Mouse (Mus musculus): ENCODE measurements at regions not wholly inside any gene's neighbourhood (a gene's known extent, or its start where the extent isn't known, plus 50 kb on each side); places are given as distances from the start of the nearest gene placed in this dataset.

- 77% methylated on average over 4 of the region's 4 CpGs for WGBS
- Histone ChIP-seq H3K27ac (ENCODE audit: low read depth, low read length) (no peak overlapping the region), H3K4me1 (ENCODE audit: control insufficient read depth, insufficient read depth, low read depth, low read length) (no peaks in the 10 kb centered on the region), H3K4me2 (ENCODE audit: low read length) (no peak overlapping the region), H3K4me3 (ENCODE audit: low read length) (no peak overlapping the region), H3K9ac (ENCODE audit: low read depth, low read length) (no peak overlapping the region), H3K9me3 (ENCODE audit: control insufficient read depth, low read length) (peaks cover 2% of the 10 kb centered on the region; the same call in 1 of the 2 replicates), H3K36me3 (ENCODE audit: control insufficient read depth, insufficient read depth, low read length) (no peaks in the 10 kb centered on the region), H3K27me3 (replicated peaks; ENCODE audit: control insufficient read depth, insufficient read depth, low read length) (no peaks in the 10 kb centered on the region)
- no peak for ATAC-seq
Measured at GRCm38 (mm10) chr2:117962531-117962930, 149.1 kb upstream of the Thbs1 start.

GRCm38 (mm10) chr2:117963526-117963925, 148.2 kb upstream of the Thbs1 start:
- H3K36me3 ChIP-seq (ENCODE audit: control insufficient read depth, insufficient read depth, low read length) = no peaks in the 10 kb centered on the region
- no peak overlapping the region for H3K4me2 ChIP-seq (ENCODE audit: low read length)
- H3K27me3 ChIP-seq (replicated peaks; ENCODE audit: control insufficient read depth, insufficient read depth, low read length) = no peaks in the 10 kb centered on the region
- no peak overlapping the region for H3K27ac ChIP-seq (ENCODE audit: low read depth, low read length)
- H3K9me3 ChIP-seq (ENCODE audit: control insufficient read depth, low read length) = peaks cover 3% of the 10 kb centered on the region; the same call in 1 of the 2 replicates
- no peaks in the 10 kb centered on the region for H3K4me1 ChIP-seq (ENCODE audit: control insufficient read depth, insufficient read depth, low read depth, low read length)
- WGBS = 92% methylated on average over 2 of the region's 2 CpGs
- H3K9ac ChIP-seq (ENCODE audit: low read depth, low read length) = no peak overlapping the region
- ATAC-seq = no peak
- no peak overlapping the region for H3K4me3 ChIP-seq (ENCODE audit: low read length)

DNA sequence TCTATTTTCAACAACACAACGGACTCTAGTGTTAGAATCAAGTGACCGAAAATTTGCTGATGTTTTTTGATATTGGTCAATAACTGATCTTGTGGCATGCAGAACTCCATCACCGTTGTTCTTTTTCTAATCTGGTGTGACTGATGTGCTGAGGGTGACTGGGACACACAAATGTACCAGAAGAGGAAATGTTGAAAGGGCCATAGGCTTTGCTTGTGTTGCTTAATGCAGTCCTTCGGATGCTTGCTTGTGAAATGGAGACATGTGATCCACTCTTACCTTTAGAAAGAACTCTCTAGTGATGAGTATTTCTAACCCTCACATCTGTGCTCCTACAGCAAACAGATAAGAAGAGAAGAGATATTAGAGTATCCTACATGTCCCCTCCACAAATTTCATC, 145.9 kb upstream of the Thbs1 start:
- no peaks in the 10 kb centered on the region for H3K27me3 ChIP-seq (replicated peaks; ENCODE audit: control insufficient read depth, insufficient read depth, low read length)
- 94% methylated on average over 4 of the region's 4 CpGs for WGBS
- no peak overlapping the region for H3K9ac ChIP-seq (ENCODE audit: low read depth, low read length)
- no peaks in the 10 kb centered on the region for H3K36me3 ChIP-seq (ENCODE audit: control insufficient read depth, insufficient read depth, low read length)
- no peak for ATAC-seq
- no peak overlapping the region for H3K4me3 ChIP-seq (ENCODE audit: low read length)
- H3K4me2 ChIP-seq (ENCODE audit: low read length) = no peak overlapping the region
- no peaks in the 10 kb centered on the region for H3K4me1 ChIP-seq (ENCODE audit: control insufficient read depth, insufficient read depth, low read depth, low read length)
- peaks cover 3% of the 10 kb centered on the region; the same call in 1 of the 2 replicates for H3K9me3 ChIP-seq (ENCODE audit: control insufficient read depth, low read length)
- no peak overlapping the region for H3K27ac ChIP-seq (ENCODE audit: low read depth, low read length)

GRCm38 (mm10) chr2:117968731-117969130, 142.9 kb upstream of the Thbs1 start:
- no peak for ATAC-seq

DNA sequence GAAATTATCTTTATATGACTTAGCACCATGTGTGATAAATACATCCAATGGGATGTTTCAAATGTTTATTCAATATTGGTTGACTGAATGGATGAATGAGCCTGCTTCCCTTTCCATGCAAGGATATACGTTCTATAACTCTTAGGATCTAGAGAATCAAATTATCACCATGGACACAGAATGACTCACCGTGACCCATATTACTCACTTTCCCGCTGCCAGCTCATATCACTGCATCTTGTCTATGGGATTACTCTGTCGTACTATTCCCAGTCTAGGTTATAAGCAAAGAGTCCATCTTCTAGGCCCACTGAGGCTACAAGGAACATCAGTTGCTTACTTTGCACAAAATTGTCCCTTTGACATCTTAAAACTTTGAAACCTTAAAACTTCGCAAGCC, 141.0 kb upstream of the Thbs1 start:
- Histone ChIP-seq H3K27me3 (replicated peaks; ENCODE audit: control insufficient read depth, insufficient read depth, low read length) (no peaks in the 10 kb centered on the region), H3K9me3 (ENCODE audit: control insufficient read depth, low read length) (peaks cover 3% of the 10 kb centered on the region; the same call in 1 of the 2 replicates), H3K36me3 (ENCODE audit: control insufficient read depth, insufficient read depth, low read length) (no peaks in the 10 kb centered on the region), H3K27ac (ENCODE audit: low read depth, low read length) (no peak overlapping the region), H3K4me2 (ENCODE audit: low read length) (no peak overlapping the region), H3K9ac (ENCODE audit: low read depth, low read length) (no peak overlapping the region), H3K4me3 (ENCODE audit: low read length) (no peak overlapping the region), H3K4me1 (ENCODE audit: control insufficient read depth, insufficient read depth, low read depth, low read length) (no peaks in the 10 kb centered on the region)
- 91% methylated on average over 5 of the region's 5 CpGs for WGBS
- ATAC-seq = no peak

More at GRCm38 (mm10) chr2:117968731-117969130, 142.9 kb upstream of the Thbs1 start:
- no peaks in the 10 kb centered on the region for H3K4me1 ChIP-seq (ENCODE audit: control insufficient read depth, insufficient read depth, low read depth, low read length)
- no peak overlapping the region for H3K4me2 ChIP-seq (ENCODE audit: low read length)
- H3K36me3 ChIP-seq (ENCODE audit: control insufficient read depth, insufficient read depth, low read length) = no peaks in the 10 kb centered on the region
- H3K9me3 ChIP-seq (ENCODE audit: control insufficient read depth, low read length) = peaks cover 3% of the 10 kb centered on the region; the same call in 1 of the 2 replicates
- no peaks in the 10 kb centered on the region for H3K27me3 ChIP-seq (replicated peaks; ENCODE audit: control insufficient read depth, insufficient read depth, low read length)
- H3K27ac ChIP-seq (ENCODE audit: low read depth, low read length) = no peak overlapping the region
- 97% methylated on average over 1 of the region's 1 CpGs for WGBS
- H3K4me3 ChIP-seq (ENCODE audit: low read length) = no peak overlapping the region
- no peak overlapping the region for H3K9ac ChIP-seq (ENCODE audit: low read depth, low read length)

GRCm38 (mm10) chr2:117977033-117977432, 134.6 kb upstream of the Thbs1 start:
- H3K4me2 ChIP-seq (ENCODE audit: low read length) = no peak overlapping the region
- H3K36me3 ChIP-seq (ENCODE audit: control insufficient read depth, insufficient read depth, low read length) = no peaks in the 10 kb centered on the region
- H3K9ac ChIP-seq (ENCODE audit: low read depth, low read length) = no peak overlapping the region
- H3K9me3 ChIP-seq (ENCODE audit: control insufficient read depth, low read length) = no peaks in the 10 kb centered on the region
- 88% methylated on average over 9 of the region's 9 CpGs for WGBS
- no peaks in the 10 kb centered on the region for H3K4me1 ChIP-seq (ENCODE audit: control insufficient read depth, insufficient read depth, low read depth, low read length)
- no peak overlapping the region for H3K4me3 ChIP-seq (ENCODE audit: low read length)
- no peak for ATAC-seq
- no peaks in the 10 kb centered on the region for H3K27me3 ChIP-seq (replicated peaks; ENCODE audit: control insufficient read depth, insufficient read depth, low read length)
- no peak overlapping the region for H3K27ac ChIP-seq (ENCODE audit: low read depth, low read length)

DNA sequence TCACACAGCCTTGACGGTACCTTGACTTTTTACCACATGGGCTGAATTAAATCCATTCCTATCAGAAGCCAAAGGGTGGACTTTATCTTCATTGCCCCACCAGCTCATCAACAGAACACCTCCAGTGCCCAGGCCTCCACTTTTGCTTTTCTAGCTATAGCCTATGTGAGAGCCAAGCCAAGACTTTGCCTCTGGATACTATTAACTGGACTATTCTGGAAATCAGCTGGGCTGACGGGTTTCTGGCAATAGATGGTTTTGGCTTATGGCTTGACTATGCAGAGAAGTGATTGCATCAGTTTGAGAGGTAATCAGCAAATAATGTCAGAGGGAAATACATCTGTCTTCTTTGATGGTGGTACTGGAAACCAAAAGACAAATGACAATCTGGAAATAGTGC, 130.8 kb upstream of the Thbs1 start:
- H3K27ac ChIP-seq (ENCODE audit: low read depth, low read length) = no peak overlapping the region
- no peaks in the 10 kb centered on the region for H3K9me3 ChIP-seq (ENCODE audit: control insufficient read depth, low read length)
- no peak for ATAC-seq
- H3K27me3 ChIP-seq (replicated peaks; ENCODE audit: control insufficient read depth, insufficient read depth, low read length) = no peaks in the 10 kb centered on the region
- H3K4me1 ChIP-seq (ENCODE audit: control insufficient read depth, insufficient read depth, low read depth, low read length) = no peaks in the 10 kb centered on the region
- WGBS = 95% methylated on average over 2 of the region's 2 CpGs
- H3K36me3 ChIP-seq (ENCODE audit: control insufficient read depth, insufficient read depth, low read length) = no peaks in the 10 kb centered on the region
- H3K9ac ChIP-seq (ENCODE audit: low read depth, low read length) = no peak overlapping the region
- H3K4me3 ChIP-seq (ENCODE audit: low read length) = no peak overlapping the region
- no peak overlapping the region for H3K4me2 ChIP-seq (ENCODE audit: low read length)

DNA sequence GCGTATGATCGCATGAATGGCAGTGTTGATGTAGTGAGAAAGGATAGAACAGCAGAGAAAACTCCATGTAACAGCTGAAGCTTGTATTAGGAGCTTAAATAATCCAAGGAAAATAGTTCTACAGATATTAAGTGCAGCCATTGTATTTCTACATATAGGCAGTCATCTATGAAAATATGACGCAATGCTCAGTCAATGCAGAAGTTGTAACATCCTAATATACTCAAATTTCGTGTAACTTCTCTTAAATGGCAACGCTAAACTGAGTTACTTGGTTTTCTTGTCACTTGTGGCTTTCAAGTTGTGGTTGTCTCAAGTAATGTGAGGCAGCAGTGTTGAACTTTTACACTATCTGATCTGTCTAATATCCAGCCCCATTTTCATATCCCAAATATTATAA, 127.1 kb upstream of the Thbs1 start:
- H3K9ac ChIP-seq (ENCODE audit: low read depth, low read length) = no peak overlapping the region
- no peak overlapping the region for H3K27ac ChIP-seq (ENCODE audit: low read depth, low read length)
- H3K27me3 ChIP-seq (replicated peaks; ENCODE audit: control insufficient read depth, insufficient read depth, low read length) = no peaks in the 10 kb centered on the region
- no peaks in the 10 kb centered on the region for H3K9me3 ChIP-seq (ENCODE audit: control insufficient read depth, low read length)
- H3K4me2 ChIP-seq (ENCODE audit: low read length) = no peak overlapping the region
- H3K36me3 ChIP-seq (ENCODE audit: control insufficient read depth, insufficient read depth, low read length) = no peaks in the 10 kb centered on the region
- 95% methylated on average over 5 of the region's 5 CpGs for WGBS
- no peak for ATAC-seq
- H3K4me3 ChIP-seq (ENCODE audit: low read length) = no peak overlapping the region
- no peaks in the 10 kb centered on the region for H3K4me1 ChIP-seq (ENCODE audit: control insufficient read depth, insufficient read depth, low read depth, low read length)

DNA sequence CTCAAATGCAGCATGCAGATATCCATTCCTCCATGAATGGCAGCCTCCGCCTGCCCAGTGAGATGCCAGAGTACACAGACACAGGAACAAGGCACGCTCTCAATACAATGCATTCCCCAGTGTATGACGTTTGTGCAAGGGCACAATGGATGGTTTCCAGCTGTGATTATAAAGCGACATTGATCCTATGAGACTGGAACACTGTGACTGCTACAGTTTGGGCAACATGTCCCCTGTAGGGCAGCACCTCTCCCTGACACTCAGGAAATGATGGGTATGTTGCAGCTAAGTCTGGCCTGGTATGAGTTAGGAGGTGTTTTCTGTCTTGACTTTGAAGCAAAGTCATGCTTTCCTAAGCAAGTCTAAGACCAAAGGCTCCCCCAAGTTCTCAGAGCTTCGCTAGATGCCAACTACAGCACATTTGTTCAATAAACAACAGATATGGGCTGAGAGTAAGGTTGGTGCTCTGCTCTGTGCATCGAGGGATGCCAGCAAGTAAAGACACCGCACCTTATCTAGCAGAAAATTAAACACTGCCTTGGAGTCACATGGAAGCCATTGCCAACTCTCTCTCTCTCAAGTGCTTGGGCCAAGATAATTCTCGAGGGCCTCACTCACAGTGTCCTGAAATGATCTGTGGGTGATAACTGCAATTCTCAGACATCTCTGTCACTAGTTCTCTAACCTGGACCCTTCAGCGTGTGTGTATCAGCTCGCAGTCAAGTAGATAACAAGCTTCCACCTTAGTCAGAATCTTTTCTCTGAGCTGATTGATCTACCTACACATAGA, 124.1 kb upstream of the Thbs1 start:
- Histone ChIP-seq H3K27me3 (replicated peaks; ENCODE audit: control insufficient read depth, insufficient read depth, low read length) (no peaks in the 10 kb centered on the region), H3K9me3 (ENCODE audit: control insufficient read depth, low read length) (no peaks in the 10 kb centered on the region), H3K36me3 (ENCODE audit: control insufficient read depth, insufficient read depth, low read length) (no peaks in the 10 kb centered on the region), H3K4me2 (ENCODE audit: low read length) (no peak overlapping the region), H3K4me3 (ENCODE audit: low read length) (no peak overlapping the region), H3K4me1 (ENCODE audit: control insufficient read depth, insufficient read depth, low read depth, low read length) (no peaks in the 10 kb centered on the region), H3K9ac (ENCODE audit: low read depth, low read length) (no peak overlapping the region), H3K27ac (ENCODE audit: low read depth, low read length) (no peak overlapping the region)
- ATAC-seq = no peak
- 74% methylated on average over 10 of the region's 10 CpGs for WGBS
